In the genomic region with DNA sequence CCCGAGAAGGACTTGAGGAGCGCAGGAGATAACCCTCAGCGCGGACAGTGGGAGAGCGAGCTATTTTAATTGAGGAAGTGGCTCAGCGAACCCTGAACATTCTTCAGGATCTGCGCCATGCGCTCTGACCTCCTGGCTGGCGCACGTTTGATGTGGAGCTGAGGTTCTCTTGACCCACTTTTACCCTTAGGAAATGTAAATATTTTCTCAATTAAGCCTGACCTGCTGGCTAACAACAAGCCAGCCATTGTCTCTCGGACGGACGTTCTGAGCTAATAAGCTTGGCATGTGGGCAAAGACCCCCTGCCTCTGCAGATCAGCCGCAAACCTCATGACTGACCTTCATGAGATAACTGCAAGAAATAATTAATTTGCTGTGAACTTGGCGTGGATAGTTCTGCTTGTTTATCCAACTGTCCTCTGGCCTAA, we compare ENCODE assay signal across 9 mouse cellular contexts. TPM values are rescaled to one million over a fixed set of nuclear protein-coding genes. Genes with fewer than 3 reads are reported as not detected.
DNase-seq lines count a peak whose midpoint lies in the region; ATAC-seq and TF ChIP-seq lines count a peak whose summit lies in the region.
"Had no signal": no experiment of that assay in that cellular context is flagged by ENCODE, and none has a peak within 500 bp of the region (broad histone marks: within the 10 kb centered on the region; RNA-seq: fewer than 3 reads in every experiment).

No protein-coding gene starts in this region.

- H3K27me3 ChIP-seq in heart, postnatal 0 days (ENCODE audit: control insufficient read depth, insufficient read depth, low read length) = no peaks in the 10 kb centered on the region
- H3K27me3 ChIP-seq in liver, embryonic 11.5 days (replicated peaks; ENCODE audit: control insufficient read depth, insufficient read depth, low read length) = no peaks in the 10 kb centered on the region

- no peaks in the 10 kb centered on the region for H3K9me3 ChIP-seq in heart, postnatal 0 days (replicated peaks; ENCODE audit: control insufficient read depth, low read length)
- H3K9me3 ChIP-seq in liver, embryonic 11.5 days (ENCODE audit: control insufficient read depth, low read length) = no peaks in the 10 kb centered on the region

- no peaks in the 10 kb centered on the region for H3K4me1 ChIP-seq in heart, postnatal 0 days (ENCODE audit: control insufficient read depth, insufficient read depth)
- H3K4me1 ChIP-seq in liver, embryonic 11.5 days (replicated peaks; ENCODE audit: control insufficient read depth, insufficient read depth, low read length) = no peaks in the 10 kb centered on the region

- H3K27ac ChIP-seq in heart, postnatal 0 days (ENCODE audit: low read depth) = no peak overlapping the region
- H3K27ac ChIP-seq in liver, embryonic 11.5 days (ENCODE audit: low read depth, low read length) = no peak overlapping the region

- no peak overlapping the region for H3K9ac ChIP-seq in heart, postnatal 0 days (replicated peaks; ENCODE audit: low read depth, low read length)
- no peak overlapping the region for H3K9ac ChIP-seq in liver, embryonic 11.5 days (ENCODE audit: low read depth, low read length)

- intact Hi-C loops in left cerebral cortex, postnatal 25 days (cut with DNase I) = no loop called here

- TF ChIP-seq EP300 in heart, postnatal 0 days (IDR thresholded peaks at IDR 0.05; ENCODE audit: low read depth) = no peak

- 10% methylated on average over 15 of the region's 15 CpGs for WGBS in heart, postnatal 0 days
- 17% methylated on average over 15 of the region's 15 CpGs for WGBS in liver, embryonic 11.5 days

- peak; percentile 5 to 13 for DNase-seq in heart, adult 18-20 months
- no peak for DNase-seq in heart, adult 8-10 months (ENCODE audit: low spot score)
- DNase-seq in R1 (ENCODE audit: low read depth, low spot score) = peak; percentile 8
- no peak for DNase-seq in heart, postnatal 0 days (ENCODE audit: low spot score)
- DNase-seq in liver, embryonic 11.5 days (ENCODE audit: low spot score) = peak; percentile 39
- no peak for DNase-seq in thymus, postnatal 4 days
- DNase-seq in left cerebral cortex, postnatal 25 days (ENCODE audit: low spot score in 2 of 2) = no peak
- no peak for DNase-seq in urinary bladder, postnatal 14 days (ENCODE audit: low spot score)
- DNase-seq: right cerebral cortex, adult 18-20 months had no signal

- TF ChIP-seq CTCF in heart, postnatal 0 days (IDR thresholded peaks at IDR 0.05; ENCODE audit: low read depth) = no peak

- no peak overlapping the region for H3K4me3 ChIP-seq in heart, postnatal 0 days (ENCODE audit: low read depth, low read length)
- H3K4me3 ChIP-seq in liver, embryonic 11.5 days (ENCODE audit: low read depth, low read length) = no peak overlapping the region

- no peak for ATAC-seq in heart, postnatal 0 days (ENCODE audit: insufficient read depth, low read depth)
- no peak for ATAC-seq in liver, embryonic 11.5 days (replicated peaks; ENCODE audit: low FRiP score)

- peak overlapping the region; percentile 33 for H3K4me2 ChIP-seq in heart, postnatal 0 days (ENCODE audit: low read depth, low read length)
- peak overlapping the region; percentile 42; the same call in 1 of the 2 replicates for H3K4me2 ChIP-seq in liver, embryonic 11.5 days

- no peaks in the 10 kb centered on the region for H3K36me3 ChIP-seq in heart, postnatal 0 days (replicated peaks; ENCODE audit: control insufficient read depth, insufficient read depth, low read length)
- no peaks in the 10 kb centered on the region for H3K36me3 ChIP-seq in liver, embryonic 11.5 days (ENCODE audit: control insufficient read depth, insufficient read depth, low read length)

RNA-seq across cellular contexts. Expression of a gene that starts 27.4 kb away (rescaled TPM):
- total RNA-seq in heart, adult 18-20 months (2021) = under 1 TPM in 1 of 2 experiments, not detected in 1; 0.05 TPM
- not detected for total RNA-seq in heart, adult 8-10 months (2022)
- 0.04 TPM in 1 of 2 replicates, not detected in the other for total RNA-seq in heart, postnatal 0 days (2014; rRNA removed; ENCODE audit: low replicate concordance)
- 0.25 and 0.49 TPM in 2 replicates for polyA plus RNA-seq in heart, postnatal 0 days (2015; fragmentation: Nextera tagmentation; extraction: Ambion mirVana)
- polyA plus RNA-seq in liver, embryonic 11.5 days (2014; fragmentation: Nextera tagmentation; extraction: Ambion mirVana) = 0.30 and 0.48 TPM in 2 replicates
- 1 to 10 TPM; 4.0 to 6.5 TPM for total RNA-seq in left cerebral cortex, postnatal 25 days (2021)

Comparison
In these comparisons a context has a peak if more than half of its experiments do, and no peak if none do; other contexts are left out.
1. DNase-seq: peak in heart, adult 18-20 months (2 of 2), R1 (single experiment) and liver, embryonic 11.5 days (single experiment); none in heart, adult 8-10 months (single experiment), heart, postnatal 0 days (single experiment), thymus, postnatal 4 days (single experiment), left cerebral cortex, postnatal 25 days (0 of 2) and urinary bladder, postnatal 14 days (single experiment).